Mouse (Mus musculus) heart, embryonic 15.5 days (tissue): ENCODE data around the gene Psmd12. TPM values are rescaled to one million over a fixed set of nuclear protein-coding genes. Genes with fewer than 3 reads are reported as not detected.
"Not testable (repeated sequence)": the region's sequence is repeated elsewhere in the genome, so short reads cannot be mapped to it uniquely, and the experiment has no call there.

Source experiments
- ATAC-seq: fragments of 200-750 bp; cut with Nextera tagmentation; replicated peaks from 2 replicates; pipeline ENCODE4 v1.8.0; 2017; ENCODE audit warnings: low read depth, moderate TSS enrichment; ENCODE audit not compliant: insufficient number of reproducible peaks, insufficient read depth, low FRiP score
- H3K27ac ChIP-seq: fragments of 300-500 bp; sonication (generic); 2 replicates; pipeline ENCODE4 v1.5.1; 2015; ENCODE audit warnings: mild to moderate bottlenecking, inconsistent platforms
- H3K27me3 ChIP-seq: fragments of 300-500 bp; sonication (generic); 2 replicates; pipeline ENCODE4 v1.6.1; 2015; ENCODE audit warnings: inconsistent platforms
- H3K36me3 ChIP-seq: fragments of 300-500 bp; sonication (generic); 2 replicates; pipeline ENCODE4 v1.6.1; 2015; ENCODE audit warnings: mild to moderate bottlenecking, inconsistent platforms
- H3K4me1 ChIP-seq: fragments of 300-500 bp; sonication (generic); replicated peaks from 2 replicates; pipeline ENCODE4 v1.6.1; 2015; ENCODE audit warnings: inconsistent platforms
- H3K4me2 ChIP-seq: fragments of 300-500 bp; sonication (generic); 2 replicates; pipeline ENCODE4 v1.6.1; 2015; ENCODE audit warnings: inconsistent platforms, mild to moderate bottlenecking, moderate library complexity
- H3K4me3 ChIP-seq: fragments of 300-500 bp; sonication (generic); 2 replicates; pipeline ENCODE4 v1.5.1; 2015; ENCODE audit warnings: mild to moderate bottlenecking, inconsistent platforms
- H3K9ac ChIP-seq: fragments of 300-500 bp; sonication (generic); 2 replicates; pipeline ENCODE4 v1.6.1; 2015; ENCODE audit warnings: mild to moderate bottlenecking, inconsistent platforms
- H3K9me3 ChIP-seq: fragments of 300-500 bp; sonication (generic); replicated peaks from 2 replicates; pipeline ENCODE4 v1.6.1; 2016; ENCODE audit warnings: inconsistent platforms
- WGBS: fragments of 180-500 bp; shearing (Covaris S2); methylation state at CpG from one replicate; pipeline ENCODE4 v1.1.7; 2015; ENCODE audit warnings: mixed read lengths; 5-methylcytosine and 5-hydroxymethylcytosine counted together
- polyA plus RNA-seq: library from polyadenylated mRNA; unstranded; fragments of >200 nt; fragmentation: Nextera tagmentation; extraction: Ambion mirVana; gene quantifications from 2 replicates; pipeline ENCODE4 v1.2.1, GENCODE M21; 2015

Gene Psmd12
- polyA plus RNA-seq, 1 experiment from 2014 or later, result 134 TPM

DNA sequence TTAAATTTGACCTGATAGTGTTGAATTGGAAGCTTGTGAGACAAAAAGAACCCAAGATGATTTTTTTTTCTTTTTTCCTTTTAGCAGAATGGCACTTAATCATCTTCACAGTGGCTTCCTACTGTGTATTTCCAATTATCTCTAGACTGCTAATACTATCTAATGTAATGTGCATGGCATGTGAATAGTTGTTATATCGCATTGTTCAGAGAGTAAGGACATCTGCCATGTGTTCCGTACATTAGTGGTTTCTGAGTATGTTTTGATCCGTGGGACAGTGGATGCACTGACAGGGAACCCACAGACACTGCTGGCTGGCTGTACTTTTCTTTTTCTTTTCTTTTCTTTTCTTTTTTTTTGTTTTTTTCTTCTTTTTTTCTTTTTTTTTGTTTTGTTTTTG lies 7.0 kb upstream of the Psmd12 start:
- Histone ChIP-seq H3K36me3 (no peaks in the 10 kb centered on the region), H3K27ac (no peak overlapping the region), H3K4me3 (no peak overlapping the region), H3K27me3 (no peaks in the 10 kb centered on the region), H3K9ac (no peak overlapping the region), H3K4me2 (no peak overlapping the region), H3K9me3 (no peaks in the 10 kb centered on the region), H3K4me1 (peaks cover 19% of the 10 kb centered on the region)
- ATAC-seq, result no peak
- WGBS, result 94% methylated on average over 3 of the region's 3 CpGs

DNA sequence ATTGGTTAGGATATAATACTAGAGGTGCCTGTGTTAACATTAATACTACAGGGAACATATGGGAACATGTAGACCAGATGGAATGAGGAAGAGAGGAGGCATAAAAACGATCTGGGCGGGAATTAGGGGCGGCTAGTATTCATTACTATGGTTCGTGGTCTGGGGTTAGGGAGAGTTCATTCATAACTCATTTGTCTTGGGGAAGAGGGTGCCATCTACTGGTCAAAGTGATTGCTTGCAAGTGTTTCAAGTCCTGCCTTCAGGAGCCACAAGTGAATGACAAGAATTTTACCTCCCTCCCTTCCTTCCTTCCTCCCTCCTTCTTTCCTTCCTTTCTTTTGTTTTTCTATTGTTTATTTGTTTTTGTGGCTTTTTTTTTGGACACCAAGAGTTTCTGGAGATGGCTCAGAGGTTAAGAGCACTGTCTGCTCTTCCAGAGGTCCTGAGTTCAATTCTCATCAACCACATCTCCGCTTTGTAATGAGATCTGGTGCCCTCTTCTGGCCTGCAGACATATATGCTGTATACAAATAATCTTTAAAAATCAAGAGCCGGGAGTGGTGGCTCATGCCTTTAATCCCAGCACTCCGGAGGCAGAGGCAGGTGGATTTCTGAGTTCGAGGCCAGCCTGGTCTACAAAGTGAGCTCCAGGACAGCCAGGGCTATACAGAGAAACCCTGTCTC lies 6.0 kb upstream of the Psmd12 start:
- ATAC-seq, result no peak
- Histone ChIP-seq H3K4me2 (no peak overlapping the region), H3K9me3 (no peaks in the 10 kb centered on the region), H3K36me3 (no peaks in the 10 kb centered on the region), H3K9ac (no peak overlapping the region), H3K4me3 (no peak overlapping the region), H3K27ac (no peak overlapping the region), H3K27me3 (no peaks in the 10 kb centered on the region), H3K4me1 (peaks cover 15% of the 10 kb centered on the region)
- WGBS, result 22% methylated on average over 8 of the region's 8 CpGs

DNA sequence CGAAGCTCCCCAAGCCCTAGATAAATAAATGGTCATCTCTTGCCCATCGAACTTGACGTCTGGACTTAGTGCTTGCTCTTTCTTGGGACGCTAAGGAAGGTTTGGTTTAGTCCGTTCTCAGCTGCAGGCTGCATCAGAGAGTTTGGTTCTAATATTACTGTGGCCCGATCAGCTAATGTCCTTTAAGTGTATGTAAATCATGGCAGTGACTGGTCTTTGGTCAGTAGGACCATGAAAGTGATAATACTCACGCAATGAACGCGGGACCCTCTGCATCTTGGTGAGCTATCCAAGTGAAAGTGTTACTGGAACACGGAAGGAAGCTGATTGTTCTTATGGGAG lies 549 bp downstream of the Psmd12 start:
- WGBS, result under 1% methylated on average over 10 of the region's 10 CpGs
- Histone ChIP-seq H3K9ac (peak overlapping the region; percentile 99), H3K4me3 (peak overlapping the region; percentile 93), H3K27me3 (no peaks in the 10 kb centered on the region), H3K4me2 (peak overlapping the region; percentile 64), H3K4me1 (peaks cover 14% of the 10 kb centered on the region), H3K27ac (peak overlapping the region; percentile 87), H3K36me3 (peaks cover 4% of the 10 kb centered on the region; the same call in 1 of the 2 replicates), H3K9me3 (no peaks in the 10 kb centered on the region)
- 0 out of 2 replicates have a peak, but pooled peaks have one; percentile 1 for ATAC-seq

DNA sequence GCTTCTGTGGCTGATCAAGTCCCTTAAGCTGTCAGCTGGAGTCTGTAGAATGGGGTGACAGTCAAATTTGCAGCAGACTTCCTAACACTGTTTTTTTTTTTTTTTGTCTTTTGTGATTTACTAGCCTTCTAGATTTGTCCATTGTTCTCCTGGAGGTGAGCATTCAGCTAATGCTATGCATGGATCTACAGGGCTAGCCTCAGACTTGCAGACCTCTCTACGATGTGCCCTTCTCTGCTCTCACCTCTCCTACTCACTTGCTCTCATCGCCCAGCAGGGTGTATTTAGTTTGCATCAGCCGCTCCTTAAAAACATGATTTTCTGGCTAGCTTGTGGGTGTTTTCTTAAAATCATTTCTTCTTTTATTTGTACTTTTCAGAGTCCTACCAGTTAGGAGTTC lies 5.1 kb downstream of the Psmd12 start:
- no peak for ATAC-seq
- no peak overlapping the region for H3K4me3 ChIP-seq
- H3K4me1 ChIP-seq, result peaks cover 14% of the 10 kb centered on the region
- no peaks in the 10 kb centered on the region for H3K9me3 ChIP-seq
- H3K27ac ChIP-seq, result no peak overlapping the region
- peaks cover 40% of the 10 kb centered on the region for H3K36me3 ChIP-seq
- WGBS, result 93% methylated on average over 3 of the region's 3 CpGs
- no peak overlapping the region for H3K9ac ChIP-seq
- H3K4me2 ChIP-seq, result no peak overlapping the region
- no peaks in the 10 kb centered on the region for H3K27me3 ChIP-seq

DNA sequence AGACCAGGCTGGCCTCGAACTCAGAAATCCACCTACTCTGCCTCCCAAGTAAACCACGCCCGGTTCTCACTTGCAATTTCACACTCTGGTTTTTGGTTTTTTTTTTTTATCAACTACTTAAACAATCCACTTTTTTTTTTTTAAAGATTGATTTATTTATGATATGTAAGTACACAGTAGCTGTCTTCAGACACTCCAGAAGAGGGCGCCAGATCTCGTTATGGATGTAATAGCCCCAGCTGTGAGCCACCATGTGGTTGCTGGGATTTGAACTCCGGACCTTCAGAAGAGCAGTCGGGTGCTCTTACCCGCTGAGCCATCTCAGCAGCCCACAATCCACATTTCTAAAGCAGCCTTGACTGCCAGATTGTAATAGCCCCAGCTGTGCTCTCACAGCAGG lies 23.5 kb downstream of the Psmd12 start:
- Histone ChIP-seq H3K27ac (no peak overlapping the region), H3K4me1 (no peaks in the 10 kb centered on the region), H3K9ac (no peak overlapping the region), H3K27me3 (no peaks in the 10 kb centered on the region), H3K9me3 (no peaks in the 10 kb centered on the region), H3K36me3 (peaks cover 13% of the 10 kb centered on the region), H3K4me2 (no peak overlapping the region), H3K4me3 (no peak overlapping the region)
- ATAC-seq, result no peak
- 88% methylated on average over 8 of the region's 8 CpGs for WGBS

DNA sequence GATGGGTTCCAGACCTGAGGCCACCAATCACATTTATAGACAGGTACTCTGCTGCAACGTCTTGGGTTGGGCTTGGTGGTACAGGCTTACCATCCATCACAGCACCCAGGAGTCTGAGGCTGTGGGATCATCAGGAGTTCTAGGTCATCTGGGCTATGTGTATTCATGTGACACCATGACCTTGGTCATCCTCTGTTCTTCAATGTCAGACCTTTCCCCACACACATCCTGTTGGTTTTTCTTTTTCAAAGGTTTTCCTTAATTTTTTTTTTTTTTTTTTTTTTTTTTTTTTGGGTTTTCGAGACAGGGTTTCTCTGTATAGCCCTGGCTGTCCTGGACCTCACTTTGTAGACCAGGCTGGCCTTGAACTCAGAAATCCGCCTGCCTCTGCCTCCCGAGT lies 25.1 kb downstream of the Psmd12 start:
- H3K4me1 ChIP-seq, H3K4me2 ChIP-seq, H3K4me3 ChIP-seq, H3K36me3 ChIP-seq, H3K27ac ChIP-seq, H3K9me3 ChIP-seq, H3K27me3 ChIP-seq, H3K9ac ChIP-seq, ATAC-seq: not testable (repeated sequence)
- WGBS, result 89% methylated on average over 3 of the region's 4 CpGs

DNA sequence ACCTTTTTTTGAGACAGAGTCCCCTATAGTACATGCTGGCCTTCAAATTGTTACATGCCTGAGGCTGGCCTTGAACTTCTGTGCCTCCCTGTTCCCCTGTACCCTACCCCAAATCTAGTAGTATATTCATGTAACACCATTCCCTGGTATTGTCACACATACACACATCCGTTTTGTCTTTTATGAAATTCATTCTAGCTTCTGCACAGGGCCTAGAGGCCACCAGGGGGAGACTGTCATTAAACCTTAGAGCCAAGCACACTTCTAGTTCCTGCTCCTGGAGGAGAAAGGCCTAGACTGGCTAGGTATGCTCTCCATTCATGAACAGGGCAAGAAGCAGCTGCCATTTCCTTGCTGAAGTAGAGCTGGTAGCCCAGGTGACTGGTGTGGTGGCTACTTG lies 27.0 kb downstream of the Psmd12 start:
- Histone ChIP-seq H3K4me3 (no peak overlapping the region), H3K27ac (no peak overlapping the region), H3K9me3 (no peaks in the 10 kb centered on the region), H3K4me2 (no peak overlapping the region), H3K9ac (no peak overlapping the region), H3K27me3 (peaks cover 3% of the 10 kb centered on the region; the same call in 1 of the 2 replicates), H3K4me1 (peaks cover 17% of the 10 kb centered on the region), H3K36me3 (no peaks in the 10 kb centered on the region)
- 60% methylated on average over 1 of the region's 1 CpGs for WGBS
- ATAC-seq, result no peak

DNA sequence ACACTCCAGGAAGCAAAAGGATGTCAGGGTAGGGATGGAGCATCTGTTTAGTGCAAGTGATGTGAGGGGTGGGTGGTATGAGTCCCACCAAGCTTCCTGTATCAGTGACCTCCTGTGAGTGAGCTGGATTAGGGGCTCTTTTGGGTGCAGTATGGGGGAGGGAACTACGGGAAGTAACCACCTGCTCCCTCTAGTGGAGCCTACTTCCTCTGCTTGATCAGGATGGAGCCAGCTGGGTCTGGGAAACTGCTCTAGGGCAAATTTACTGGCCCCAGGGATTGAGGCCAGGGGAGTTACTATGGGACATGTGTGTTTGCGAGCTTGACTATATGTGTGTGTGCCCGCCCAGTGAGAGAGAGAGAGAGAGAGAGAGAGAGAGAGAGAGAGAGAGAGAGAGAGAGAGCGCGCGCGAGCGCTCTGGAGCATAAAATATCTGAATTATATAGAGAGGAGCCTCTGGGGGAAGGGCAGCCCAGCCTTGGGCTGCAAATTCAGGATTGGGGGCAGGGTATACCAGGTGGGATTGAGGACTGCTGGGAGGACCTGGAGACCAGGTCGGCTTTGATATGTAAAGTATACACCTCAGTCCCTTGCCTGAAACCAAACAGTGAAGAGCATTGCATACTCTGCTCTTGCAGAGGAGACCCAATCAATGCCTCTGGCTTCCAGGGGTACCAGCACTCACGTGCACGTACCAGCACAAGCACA lies 30.5 kb downstream of the Psmd12 start:
- no peak overlapping the region for H3K27ac ChIP-seq
- WGBS, result 23% methylated on average over 11 of the region's 11 CpGs
- no peaks in the 10 kb centered on the region for H3K9me3 ChIP-seq
- H3K36me3 ChIP-seq, result no peaks in the 10 kb centered on the region
- peaks cover 3% of the 10 kb centered on the region; the same call in 1 of the 2 replicates for H3K27me3 ChIP-seq
- no peak overlapping the region for H3K9ac ChIP-seq
- H3K4me3 ChIP-seq, result no peak overlapping the region
- H3K4me1 ChIP-seq, result peaks cover 26% of the 10 kb centered on the region
- 0 out of 2 replicates have a peak overlapping the region, but pooled peaks have one; percentile 27 for H3K4me2 ChIP-seq
- ATAC-seq, result no peak

DNA sequence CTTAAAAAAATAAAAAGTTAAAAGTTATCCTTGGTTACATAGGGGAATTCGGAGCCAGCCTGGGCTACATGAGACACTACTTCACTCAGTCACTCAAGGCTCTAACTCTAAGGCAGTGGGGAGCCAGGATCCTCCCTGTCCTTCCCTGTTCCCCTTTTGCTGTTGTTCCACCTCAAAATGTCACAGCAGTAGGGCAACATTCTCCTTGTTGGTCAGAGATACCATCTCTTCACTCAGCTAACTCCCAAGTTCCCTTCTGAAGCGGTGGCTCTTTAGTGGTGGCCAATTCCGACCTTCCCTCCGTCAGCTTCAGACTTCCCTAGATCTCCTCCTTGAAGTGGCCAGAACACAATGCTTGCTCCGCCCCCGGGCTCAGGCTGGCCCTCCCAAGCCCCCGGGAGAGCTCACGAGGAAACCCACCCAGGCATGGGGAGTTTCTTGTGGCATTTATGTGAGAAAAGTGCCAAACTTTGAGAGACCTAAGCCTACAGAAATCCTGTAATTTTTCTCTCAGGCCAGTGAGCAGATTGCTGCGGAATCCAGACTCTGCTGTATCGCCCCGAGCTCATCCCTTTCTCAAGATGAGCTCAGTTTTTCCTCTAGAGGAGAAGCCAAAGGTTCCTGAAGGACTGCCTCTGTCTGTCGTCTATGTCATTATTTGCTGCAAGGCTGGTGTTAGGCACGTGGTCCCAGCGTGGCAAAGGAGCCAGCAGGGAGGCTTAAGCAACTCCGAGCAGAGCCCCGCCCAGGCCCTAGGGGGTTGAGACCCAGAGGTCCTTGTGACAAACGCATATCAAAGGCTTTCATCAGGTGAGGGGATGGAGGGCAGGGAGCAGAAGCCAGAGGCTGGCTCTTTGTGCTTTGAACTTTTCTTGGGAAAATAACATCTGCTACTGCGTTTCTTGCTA lies 31.3 kb downstream of the Psmd12 start:
- H3K27ac ChIP-seq, result no peak overlapping the region
- no peak for ATAC-seq
- H3K9me3 ChIP-seq, result no peaks in the 10 kb centered on the region
- H3K4me3 ChIP-seq, result peak overlapping the region; percentile 17
- H3K4me2 ChIP-seq, result peak overlapping the region; percentile 46
- H3K36me3 ChIP-seq, result no peaks in the 10 kb centered on the region
- H3K27me3 ChIP-seq, result peaks cover 3% of the 10 kb centered on the region; the same call in 1 of the 2 replicates
- H3K9ac ChIP-seq, result peak overlapping the region; percentile 41; the same call in 1 of the 2 replicates
- peaks cover 26% of the 10 kb centered on the region for H3K4me1 ChIP-seq
- WGBS, result 6% methylated on average over 18 of the region's 18 CpGs

DNA sequence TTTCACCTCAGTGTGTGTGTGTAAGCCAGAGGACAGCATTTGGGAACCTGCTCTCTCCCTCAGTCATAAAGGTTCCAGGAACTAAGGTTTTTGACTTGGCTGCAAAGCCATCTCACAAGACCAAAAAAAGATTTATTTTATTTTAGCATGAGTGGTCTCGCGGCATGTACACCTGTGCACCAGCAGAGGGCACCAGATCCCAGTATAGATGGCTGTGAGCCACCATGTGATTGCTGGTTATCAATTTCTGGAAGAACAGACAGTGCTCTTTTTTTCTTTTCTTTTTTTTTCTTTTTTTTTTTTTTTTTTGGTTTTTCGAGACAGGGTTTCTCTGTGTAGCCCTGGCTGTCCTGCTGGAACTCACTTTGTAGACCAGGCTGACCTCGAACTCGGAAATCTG lies 32.7 kb downstream of the Psmd12 start:
- H3K27me3 ChIP-seq, H3K9me3 ChIP-seq, H3K27ac ChIP-seq, H3K4me2 ChIP-seq, H3K4me3 ChIP-seq, ATAC-seq, H3K9ac ChIP-seq, H3K36me3 ChIP-seq: not testable (repeated sequence)
- WGBS, result 42% methylated on average over 5 of the region's 5 CpGs
- peaks cover 26% of the 10 kb centered on the region for H3K4me1 ChIP-seq

DNA sequence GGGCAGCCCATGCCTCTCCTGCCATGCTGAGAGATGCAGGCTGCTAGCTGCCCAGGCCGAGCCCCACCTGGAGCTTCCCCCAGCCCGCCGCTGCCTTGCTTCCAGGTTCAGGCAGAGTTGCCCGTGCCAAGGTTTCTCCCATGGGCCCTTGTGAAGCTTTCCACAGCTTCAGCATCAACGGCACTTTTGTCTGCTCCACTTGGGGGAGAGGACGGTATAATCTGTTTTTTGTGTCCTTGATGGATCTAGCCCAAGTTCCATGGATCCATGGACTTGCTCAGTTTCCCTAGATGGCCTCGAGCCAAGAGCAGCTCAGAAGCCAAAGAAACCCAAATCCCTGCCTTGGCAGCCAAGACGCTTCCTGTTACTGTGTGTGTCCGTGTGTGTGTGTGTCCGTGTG lies 33.8 kb downstream of the Psmd12 start:
- no peak for ATAC-seq

More for the DNA sequence above, 33.8 kb downstream of the Psmd12 start:
- Histone ChIP-seq H3K9ac (no peak overlapping the region), H3K9me3 (no peaks in the 10 kb centered on the region), H3K27ac (peak overlapping the region; percentile 44; the same call in 1 of the 2 replicates), H3K4me2 (no peak overlapping the region), H3K4me1 (peaks cover 26% of the 10 kb centered on the region), H3K36me3 (no peaks in the 10 kb centered on the region), H3K27me3 (peaks cover 3% of the 10 kb centered on the region; the same call in 1 of the 2 replicates), H3K4me3 (no peak overlapping the region)
- WGBS, result 52% methylated on average over 10 of the region's 10 CpGs
